Mouse (Mus musculus): ENCODE data around the gene Ccnb1ip1.

The Ccnb1ip1 gene

DNA sequence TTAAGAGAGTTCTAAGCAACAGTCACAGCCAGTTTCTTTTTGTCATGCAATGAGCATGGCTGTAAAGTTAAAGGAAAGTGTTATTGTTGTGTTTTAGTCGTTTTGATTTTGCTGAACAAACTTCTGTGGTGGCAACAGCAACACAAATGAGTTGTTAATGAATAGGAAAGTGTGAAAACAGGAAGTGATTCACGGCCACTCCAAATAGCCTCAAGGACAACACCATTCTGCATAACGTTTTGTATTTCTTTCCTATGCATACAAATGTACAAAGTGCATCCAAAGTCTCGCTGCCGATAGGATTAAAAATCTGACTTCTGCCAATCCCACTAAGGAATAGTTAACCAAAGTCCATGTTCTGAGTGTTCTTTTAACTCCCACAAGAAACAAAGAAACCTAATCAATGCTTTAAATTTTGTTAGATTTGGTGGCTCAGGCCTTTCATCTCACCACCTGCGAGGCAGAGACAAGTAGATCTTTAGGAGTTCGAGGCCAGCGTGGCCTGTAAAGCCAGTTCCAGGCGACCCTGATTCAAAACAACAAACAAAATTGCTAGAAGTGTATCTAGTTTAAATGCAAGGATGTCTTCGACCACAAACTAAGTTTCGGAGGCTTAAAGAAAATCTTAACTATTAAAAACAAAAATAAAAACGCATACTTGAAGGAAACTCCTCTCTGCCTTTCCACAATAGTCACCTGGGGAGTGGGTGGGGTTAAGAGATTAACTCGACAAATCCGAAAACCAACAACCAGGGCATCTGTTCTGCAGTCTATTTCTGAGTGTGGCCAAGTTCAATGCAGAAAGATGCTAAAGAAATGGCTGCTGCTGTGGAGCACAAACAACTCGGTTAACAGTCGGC, 22.9 kb downstream of the Ccnb1ip1 start:
- DNase-seq (ENCODE audit: low read depth, low spot score), result no peak

DNA sequence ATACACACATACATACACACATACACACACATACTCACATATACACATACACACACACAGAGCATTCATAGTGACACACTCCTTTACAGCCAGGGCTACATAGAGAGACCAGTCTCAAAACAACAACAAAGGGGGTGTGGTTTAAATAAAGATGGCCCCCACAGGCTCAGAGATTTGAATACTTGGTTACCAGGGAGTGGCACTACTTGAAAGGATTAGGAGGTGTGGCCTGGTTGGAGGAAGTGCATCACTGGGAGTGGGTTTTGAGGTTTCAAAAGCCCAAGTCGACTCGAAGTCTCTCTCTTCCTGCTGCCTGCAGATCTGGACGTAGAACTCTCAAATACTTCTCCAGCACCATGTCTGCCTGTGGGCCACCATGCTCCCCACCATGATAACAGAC, 25.4 kb downstream of the Ccnb1ip1 start:
- DNase-seq (ENCODE audit: low read depth, low spot score), result peak; percentile 73

GRCm38 (mm10) chr14:50771342-50771741, 36.2 kb downstream of the Ccnb1ip1 start:
- DNase-seq (ENCODE audit: low read depth, low spot score), result peak; percentile 56

DNA sequence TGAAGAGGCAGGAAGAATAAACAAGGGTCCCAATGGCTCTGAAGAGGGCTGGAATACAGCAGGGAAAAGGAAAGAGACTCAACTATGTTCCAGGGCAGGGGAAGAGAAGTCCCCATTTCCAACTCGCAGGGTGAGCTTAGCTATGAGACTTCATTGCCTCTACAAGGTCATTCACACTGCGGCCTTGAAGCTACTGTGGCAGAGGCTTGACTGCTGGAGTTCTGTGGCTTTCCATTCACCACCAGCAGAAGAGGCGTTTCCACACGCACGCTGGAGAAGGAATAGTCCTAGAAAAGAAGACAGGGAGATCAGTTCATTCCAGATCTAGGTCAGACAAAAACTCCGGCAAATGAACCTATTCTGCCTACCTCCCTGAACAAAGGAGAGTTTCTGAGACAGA, 41.8 kb downstream of the Ccnb1ip1 start:
- peak; percentile 33 for DNase-seq (ENCODE audit: low read depth, low spot score)

GRCm38 (mm10) chr14:50758416-50759085, 49.0 kb downstream of the Ccnb1ip1 start:
- no peak for DNase-seq (ENCODE audit: low read depth, low spot score)

GRCm38 (mm10) chr14:50744994-50745393, 62.5 kb downstream of the Ccnb1ip1 start, which contains the start of gene Olfr749:
Olfr749 (minus strand) TSS chr14:50745094.
- no peak for DNase-seq (ENCODE audit: low read depth, low spot score)

- DNase-seq (ENCODE audit: low read depth, low spot score), result no peak
These were observed 65.9 kb downstream of the Ccnb1ip1 start for GRCm38 (mm10) chr14:50741584-50741983.

GRCm38 (mm10) chr14:50740334-50740733, 67.2 kb downstream of the Ccnb1ip1 start:
- no peak for DNase-seq (ENCODE audit: low read depth, low spot score)
